Mouse (Mus musculus) liver, embryonic 15.5 days (tissue): ENCODE measurements around the gene Zgrf1. TPM values are rescaled to one million over a fixed set of nuclear protein-coding genes. Genes with fewer than 3 reads are reported as not detected.

Experiments used
- ATAC-seq: fragments of 200-750 bp; cut with Nextera tagmentation; 2 replicates; pipeline ENCODE4 v1.8.0; 2017; ENCODE audit warnings: moderate number of reproducible peaks, mild to moderate bottlenecking, moderate library complexity; ENCODE audit not compliant: insufficient read depth
- H3K27ac ChIP-seq: fragments of 300-500 bp; sonication (generic); replicated peaks from 2 replicates; pipeline ENCODE4 v1.5.1; 2015; ENCODE audit warnings: mild to moderate bottlenecking, inconsistent platforms
- H3K27me3 ChIP-seq: fragments of 300-500 bp; sonication (generic); 2 replicates; pipeline ENCODE4 v1.6.1; 2015; ENCODE audit warnings: mild to moderate bottlenecking, inconsistent platforms
- H3K36me3 ChIP-seq: fragments of 300-500 bp; sonication (generic); replicated peaks from 2 replicates; pipeline ENCODE4 v1.6.1; 2015; ENCODE audit warnings: moderate library complexity, mild to moderate bottlenecking, inconsistent platforms
- H3K4me1 ChIP-seq: fragments of 300-500 bp; sonication (generic); replicated peaks from 2 replicates; pipeline ENCODE4 v1.6.1; 2015; ENCODE audit warnings: inconsistent platforms
- H3K4me2 ChIP-seq: fragments of 300-500 bp; sonication (generic); 2 replicates; pipeline ENCODE4 v1.6.1; 2015; ENCODE audit warnings: moderate library complexity, mild to moderate bottlenecking, inconsistent platforms
- H3K4me3 ChIP-seq: fragments of 300-500 bp; sonication (generic); replicated peaks from 2 replicates; pipeline ENCODE4 v1.5.1; 2015; ENCODE audit warnings: mild to moderate bottlenecking, inconsistent platforms
- H3K9ac ChIP-seq: fragments of 300-500 bp; sonication (generic); 2 replicates; pipeline ENCODE4 v1.6.1; 2015; ENCODE audit warnings: moderate library complexity, mild to moderate bottlenecking, inconsistent platforms
- H3K9me3 ChIP-seq: fragments of 300-500 bp; sonication (generic); replicated peaks from 2 replicates; pipeline ENCODE4 v1.6.1; 2016; ENCODE audit warnings: inconsistent platforms
- WGBS: fragments of 180-500 bp; shearing (Covaris S2); methylation state at CpG from one replicate; pipeline ENCODE4 v1.1.7; 2015; ENCODE audit warnings: mixed read lengths; ENCODE audit not compliant: insufficient replicate concordance; 5-methylcytosine and 5-hydroxymethylcytosine counted together
- polyA plus RNA-seq: library from polyadenylated mRNA; unstranded; fragments of >200 nt; fragmentation: Nextera tagmentation; extraction: Ambion mirVana; gene quantifications from 2 replicates; pipeline ENCODE4 v1.2.1, GENCODE M21; 2015

The Zgrf1 gene
- polyA plus RNA-seq, 1 experiment from 2014 or later: 4.3 TPM

DNA sequence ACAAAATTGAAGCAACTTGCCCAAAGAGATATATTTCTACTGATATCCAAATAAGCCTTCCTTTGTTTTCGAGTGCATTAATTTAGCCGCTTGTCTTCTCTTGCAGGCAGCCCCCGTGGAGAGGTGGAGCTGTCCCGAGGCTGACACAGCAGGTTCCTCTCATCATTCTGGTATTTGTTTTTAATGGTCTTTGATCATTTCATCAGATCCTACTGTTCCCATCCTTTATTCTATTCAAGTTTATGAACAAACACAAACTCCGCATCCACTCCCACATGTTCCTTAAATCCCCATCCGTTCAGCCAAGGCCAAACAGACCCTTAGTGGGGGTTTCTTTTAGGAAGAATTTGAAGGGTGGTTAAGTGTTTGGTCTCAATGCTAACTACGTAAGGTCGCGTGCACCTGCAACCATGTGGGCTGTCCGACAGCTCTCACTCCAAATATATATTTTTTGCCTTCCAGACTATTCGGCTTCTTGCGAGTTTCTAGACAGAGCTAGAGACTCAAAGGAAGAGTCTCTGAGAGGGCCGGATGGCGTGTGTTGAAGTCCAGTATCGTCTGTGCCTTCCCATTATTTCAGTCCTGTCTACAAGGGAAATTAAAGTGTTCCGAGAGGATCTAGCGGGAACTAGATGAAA, 77.6 kb downstream of the Zgrf1 start:
- no peaks in the 10 kb centered on the region for H3K9me3 ChIP-seq
- peaks cover 28% of the 10 kb centered on the region for H3K4me1 ChIP-seq
- no peak for ATAC-seq

DNA sequence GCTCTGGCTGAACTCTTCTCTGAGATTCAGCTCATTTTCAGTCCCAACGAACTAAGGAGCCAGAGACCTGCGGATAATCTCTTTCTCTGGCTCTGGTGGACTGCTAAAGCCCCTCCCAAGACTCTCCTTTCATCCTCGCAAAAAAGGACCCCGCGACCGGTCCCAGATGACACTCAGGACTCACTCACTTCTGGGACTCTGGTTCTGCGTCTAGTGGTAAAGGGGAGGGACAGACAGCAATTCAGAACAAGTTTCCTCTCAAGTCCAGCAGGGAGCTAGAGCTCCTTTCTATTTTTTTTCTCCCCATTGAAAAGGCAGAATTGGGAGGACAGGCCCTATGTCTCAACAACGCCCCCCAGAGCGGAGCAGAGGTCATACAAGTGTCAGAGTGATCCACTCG, 78.3 kb downstream of the Zgrf1 start:
- Histone ChIP-seq H3K4me2 (no peak overlapping the region), H3K9me3 (no peaks in the 10 kb centered on the region), H3K4me3 (no peak overlapping the region), H3K36me3 (no peaks in the 10 kb centered on the region), H3K9ac (no peak overlapping the region), H3K27ac (no peak overlapping the region), H3K4me1 (peaks cover 24% of the 10 kb centered on the region), H3K27me3 (peaks cover 96% of the 10 kb centered on the region)
- WGBS: under 1% methylated on average over 10 of the region's 10 CpGs
- no peak for ATAC-seq

More for the DNA sequence above, 77.6 kb downstream of the Zgrf1 start:
- no peak overlapping the region for H3K9ac ChIP-seq
- peaks cover 97% of the 10 kb centered on the region for H3K27me3 ChIP-seq
- H3K27ac ChIP-seq: no peak overlapping the region
- no peaks in the 10 kb centered on the region for H3K36me3 ChIP-seq
- no peak overlapping the region for H3K4me3 ChIP-seq
- no peak overlapping the region for H3K4me2 ChIP-seq
- 5% methylated on average over 17 of the region's 17 CpGs for WGBS

DNA sequence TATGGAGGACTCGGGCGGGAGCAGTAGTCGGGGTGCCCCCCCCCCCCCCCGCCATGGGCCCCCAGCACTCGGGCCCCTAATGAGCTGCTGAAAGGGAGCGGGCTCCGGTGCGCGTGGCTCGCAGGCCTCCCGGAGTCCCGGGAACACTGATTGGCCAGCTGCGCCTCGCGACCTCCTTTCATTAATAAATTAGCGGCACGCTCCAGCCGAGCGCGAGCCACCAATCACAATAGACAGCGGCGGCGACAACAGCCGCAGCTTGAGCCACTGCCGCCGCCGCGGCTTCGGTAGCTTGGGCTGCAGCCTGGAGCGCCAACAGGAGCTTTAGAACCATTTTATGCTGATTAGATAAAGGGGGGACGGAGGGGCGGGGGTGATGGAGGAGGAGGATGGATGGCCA, 79.2 kb downstream of the Zgrf1 start:
- ATAC-seq: no peak
- peak overlapping the region; percentile 59 for H3K4me2 ChIP-seq
- H3K36me3 ChIP-seq: no peaks in the 10 kb centered on the region
- no peak overlapping the region for H3K27ac ChIP-seq
- peak overlapping the region; percentile 40 for H3K4me3 ChIP-seq
- peaks cover 24% of the 10 kb centered on the region for H3K4me1 ChIP-seq
- H3K9ac ChIP-seq: no peak overlapping the region
- H3K9me3 ChIP-seq: no peaks in the 10 kb centered on the region
- under 1% methylated on average over 32 of the region's 32 CpGs for WGBS
- peaks cover 96% of the 10 kb centered on the region for H3K27me3 ChIP-seq

DNA sequence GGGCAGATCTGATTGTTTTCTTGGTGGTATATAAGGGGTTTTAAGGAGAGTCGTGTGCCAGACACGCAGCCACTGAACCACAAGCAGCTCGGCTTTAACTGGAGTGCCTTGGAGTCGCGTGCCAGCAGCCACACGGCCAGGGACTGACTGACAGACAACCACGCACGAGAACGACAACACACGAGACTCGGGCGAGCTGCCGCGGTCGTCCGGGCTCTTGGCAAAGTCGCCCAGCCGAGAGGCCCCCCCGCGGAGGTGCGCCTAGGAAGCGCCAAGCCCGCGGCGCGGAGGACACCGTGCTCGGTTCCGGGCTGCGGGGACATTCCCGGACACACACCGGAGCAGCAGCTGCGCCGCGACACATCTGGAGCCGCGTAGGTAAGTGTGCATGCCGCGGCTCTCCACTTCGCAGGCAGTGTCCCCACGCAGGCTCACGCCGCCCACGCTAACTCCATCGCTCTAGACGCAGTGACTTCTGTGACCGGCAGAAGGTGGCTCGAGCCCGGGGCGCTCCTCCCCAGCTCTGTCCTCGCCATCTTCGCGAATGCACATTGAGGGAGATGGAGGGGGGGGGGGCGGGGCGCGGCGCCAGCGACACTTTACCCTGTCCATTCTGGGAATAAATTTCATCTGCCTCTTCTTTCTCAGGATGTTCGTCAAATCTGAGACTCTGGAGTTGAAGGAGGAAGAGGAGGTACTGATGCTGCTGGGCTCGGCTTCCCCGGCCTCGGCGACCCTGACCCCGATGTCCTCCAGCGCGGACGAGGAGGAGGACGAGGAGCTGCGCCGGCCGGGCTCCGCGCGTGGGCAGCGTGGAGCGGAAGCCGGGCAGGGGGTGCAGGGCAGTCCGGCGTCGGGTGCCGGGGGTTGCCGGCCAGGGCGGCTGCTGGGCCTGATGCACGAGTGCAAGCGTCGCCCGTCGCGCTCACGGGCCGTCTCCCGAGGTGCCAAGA, 80.1 kb downstream of the Zgrf1 start, which contains the start of gene Neurog2:
Gene Neurog2, plus strand, starts transcription at position 56 of the 953 bp plus-strand sequence.
- Histone ChIP-seq H3K9ac (no peak within 1 kb of the TSS), H3K4me1 (peaks cover 24% of the 10 kb centered on the region), H3K4me2 (peak within 1 kb of the TSS; percentile 59), H3K4me3 (peak within 1 kb of the TSS; percentile 40), H3K9me3 (no peaks in the 10 kb centered on the region), H3K36me3 (no peaks in the 10 kb centered on the region), H3K27ac (no peak within 1 kb of the TSS), H3K27me3 (peaks cover 96% of the 10 kb centered on the region)
- ATAC-seq: no peak
- 1% methylated on average over 92 of the region's 92 CpGs for WGBS

DNA sequence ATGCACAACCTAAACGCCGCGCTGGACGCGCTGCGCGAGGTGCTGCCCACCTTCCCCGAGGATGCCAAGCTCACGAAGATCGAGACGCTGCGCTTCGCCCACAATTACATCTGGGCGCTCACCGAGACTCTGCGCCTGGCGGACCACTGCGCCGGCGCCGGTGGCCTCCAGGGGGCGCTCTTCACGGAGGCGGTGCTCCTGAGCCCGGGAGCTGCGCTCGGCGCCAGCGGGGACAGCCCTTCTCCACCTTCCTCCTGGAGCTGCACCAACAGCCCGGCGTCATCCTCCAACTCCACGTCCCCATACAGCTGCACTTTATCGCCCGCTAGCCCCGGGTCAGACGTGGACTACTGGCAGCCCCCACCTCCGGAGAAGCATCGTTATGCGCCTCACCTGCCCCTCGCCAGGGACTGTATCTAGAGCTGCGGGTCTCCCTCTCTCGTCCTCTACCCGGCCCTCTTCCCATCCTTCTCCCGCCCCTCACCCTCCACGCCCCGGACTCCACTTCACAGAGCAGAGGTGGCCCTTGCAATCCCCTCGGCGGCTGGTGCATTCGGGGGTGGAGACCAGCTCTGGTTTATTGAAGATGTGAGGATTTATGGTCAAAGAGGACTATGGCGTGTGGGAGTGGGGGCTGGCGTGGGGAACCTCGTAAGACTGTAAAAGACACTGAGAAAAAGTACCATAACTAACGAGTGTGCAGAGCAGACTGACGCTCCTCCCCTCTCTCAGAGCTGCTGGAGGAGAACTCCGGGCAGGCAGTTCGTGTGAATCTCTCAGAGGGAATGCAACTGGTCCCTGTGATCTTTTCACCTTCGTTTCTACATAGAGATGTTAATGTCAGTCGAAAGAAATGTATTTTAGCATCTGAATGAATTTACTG, 81.1 kb downstream of the Zgrf1 start:
- Histone ChIP-seq H3K4me1 (peaks cover 24% of the 10 kb centered on the region), H3K36me3 (no peaks in the 10 kb centered on the region), H3K27ac (no peak overlapping the region), H3K9me3 (no peaks in the 10 kb centered on the region), H3K9ac (no peak overlapping the region), H3K27me3 (peaks cover 97% of the 10 kb centered on the region), H3K4me3 (peak overlapping the region; percentile 40), H3K4me2 (peak overlapping the region; percentile 59)
- WGBS: 1% methylated on average over 58 of the region's 58 CpGs
- peak; percentile 42; the same call in 1 of the 2 replicates for ATAC-seq

DNA sequence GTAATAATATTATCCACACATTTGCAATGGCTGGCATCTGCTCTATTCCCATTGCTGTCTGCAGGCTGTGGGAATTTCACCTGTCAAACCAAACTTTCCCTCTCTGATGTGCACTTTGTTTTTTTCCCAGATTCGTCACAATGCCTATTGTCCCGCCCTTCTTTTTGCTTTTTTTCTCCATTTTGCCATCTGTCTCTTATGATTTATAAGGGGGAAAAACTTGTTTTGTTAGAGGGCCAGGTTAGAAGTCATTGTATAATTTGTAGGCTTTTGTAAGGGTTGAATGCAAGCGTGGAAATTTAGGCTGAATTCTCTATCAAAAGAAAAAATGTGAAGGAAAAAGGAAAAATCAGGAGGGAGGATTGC, 81.7 kb downstream of the Zgrf1 start:
- H3K4me1 ChIP-seq: peaks cover 24% of the 10 kb centered on the region
- WGBS: 4% methylated on average over 3 of the region's 3 CpGs

DNA sequence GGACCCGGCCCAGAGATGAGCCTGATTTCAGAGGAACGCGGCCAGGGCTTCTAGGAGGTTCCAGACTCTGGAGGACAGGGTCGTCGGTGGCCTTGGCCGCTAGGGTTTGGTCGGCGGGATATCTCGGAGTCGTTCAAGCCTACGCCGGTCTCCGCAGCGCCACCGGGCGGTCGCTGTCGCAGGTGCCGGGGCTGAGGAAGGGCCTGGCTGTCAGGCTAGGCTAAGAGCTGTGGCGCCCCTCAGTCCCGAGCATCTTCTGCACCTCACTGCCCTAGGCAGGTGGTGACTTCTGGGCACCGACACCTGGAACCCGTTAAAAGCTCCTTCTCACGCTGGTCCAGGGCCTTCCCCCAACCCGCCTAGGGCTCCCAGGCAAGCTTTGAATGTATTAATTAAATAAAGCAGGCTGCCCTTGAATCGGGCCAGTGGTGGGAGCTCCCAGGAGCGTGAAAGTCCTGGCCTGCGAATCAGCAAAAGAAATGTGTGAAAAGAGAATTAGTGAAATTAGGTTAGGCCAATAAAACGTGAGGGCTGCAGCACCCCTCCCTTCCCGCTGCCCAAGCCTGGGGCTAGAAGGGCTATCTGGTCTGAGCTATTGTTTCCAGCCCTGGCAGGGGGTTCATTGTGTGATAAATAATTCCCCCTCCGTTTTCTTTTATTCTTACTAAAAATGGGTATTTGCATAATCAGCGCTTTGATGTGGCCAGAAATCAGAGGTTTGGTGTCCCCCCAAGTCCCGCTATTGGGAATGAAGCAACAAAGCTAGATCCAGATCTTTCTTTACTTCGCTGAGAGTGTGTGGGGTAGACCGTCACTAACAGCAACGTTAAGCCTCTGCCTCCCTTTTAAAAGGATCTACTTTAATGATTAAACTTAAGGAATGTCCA, 86.8 kb downstream of the Zgrf1 start:
- Histone ChIP-seq H3K9ac (no peak overlapping the region), H3K36me3 (no peaks in the 10 kb centered on the region), H3K27me3 (peaks cover 96% of the 10 kb centered on the region), H3K4me1 (no peaks in the 10 kb centered on the region), H3K9me3 (no peaks in the 10 kb centered on the region), H3K4me3 (no peak overlapping the region), H3K27ac (no peak overlapping the region), H3K4me2 (no peak overlapping the region)
- ATAC-seq: no peak
- 2% methylated on average over 36 of the region's 36 CpGs for WGBS

More for the DNA sequence above, 81.7 kb downstream of the Zgrf1 start:
- ATAC-seq: no peak
- no peaks in the 10 kb centered on the region for H3K9me3 ChIP-seq
- H3K9ac ChIP-seq: no peak overlapping the region
- no peak overlapping the region for H3K4me2 ChIP-seq
- H3K27ac ChIP-seq: no peak overlapping the region
- no peaks in the 10 kb centered on the region for H3K36me3 ChIP-seq
- H3K27me3 ChIP-seq: peaks cover 97% of the 10 kb centered on the region
- H3K4me3 ChIP-seq: no peak overlapping the region

DNA sequence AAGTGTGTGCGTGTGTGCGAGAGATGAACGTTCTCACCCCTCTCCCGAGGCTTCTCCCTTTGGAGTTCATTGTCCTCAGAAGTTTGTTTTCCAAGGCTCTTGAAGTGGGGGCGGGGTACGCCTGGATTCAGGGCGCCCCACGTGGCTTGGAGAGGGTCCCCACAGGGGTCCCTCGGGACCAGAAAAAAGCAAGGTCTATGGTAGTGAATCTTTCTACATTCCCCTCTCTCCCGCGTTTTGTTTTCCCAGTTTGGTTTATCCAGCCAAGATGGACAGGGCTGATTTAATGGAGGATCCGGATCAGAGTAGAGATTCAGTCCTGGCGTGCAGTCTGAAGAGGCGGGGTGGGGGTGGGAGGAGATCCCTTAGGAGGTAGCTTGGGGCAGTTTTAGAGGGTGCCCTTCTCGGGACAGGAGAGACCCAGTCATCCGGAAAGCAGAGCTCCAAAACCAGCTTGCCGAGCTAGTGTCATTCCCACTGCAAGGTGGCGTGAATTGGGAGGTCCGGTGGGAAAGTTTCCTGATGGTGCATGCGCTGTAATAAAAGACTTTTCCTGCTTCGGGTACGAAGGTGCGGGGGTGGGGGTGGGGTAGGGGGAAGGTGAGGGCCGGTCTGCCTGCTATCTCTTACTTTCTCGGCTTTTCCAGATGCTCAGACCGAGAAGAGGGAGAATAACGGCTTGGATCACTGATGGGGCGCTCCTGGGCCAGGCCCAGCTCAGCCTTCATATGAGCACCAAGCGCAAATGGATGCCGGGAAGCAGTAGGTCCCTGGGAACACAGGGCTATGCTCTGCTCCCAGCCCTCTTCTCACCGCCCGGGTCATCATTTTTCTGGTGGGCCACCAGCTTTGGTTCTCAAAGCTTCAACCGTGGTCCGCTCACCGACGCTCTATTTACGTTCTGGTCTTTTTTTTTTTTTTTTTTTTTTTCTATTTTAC, 87.7 kb downstream of the Zgrf1 start:
- WGBS: 5% methylated on average over 37 of the region's 37 CpGs
- Histone ChIP-seq H3K4me3 (no peak overlapping the region), H3K36me3 (no peaks in the 10 kb centered on the region), H3K9ac (no peak overlapping the region), H3K9me3 (no peaks in the 10 kb centered on the region), H3K4me1 (no peaks in the 10 kb centered on the region), H3K27me3 (peaks cover 97% of the 10 kb centered on the region), H3K4me2 (no peak overlapping the region), H3K27ac (no peak overlapping the region)
- no peak for ATAC-seq

DNA sequence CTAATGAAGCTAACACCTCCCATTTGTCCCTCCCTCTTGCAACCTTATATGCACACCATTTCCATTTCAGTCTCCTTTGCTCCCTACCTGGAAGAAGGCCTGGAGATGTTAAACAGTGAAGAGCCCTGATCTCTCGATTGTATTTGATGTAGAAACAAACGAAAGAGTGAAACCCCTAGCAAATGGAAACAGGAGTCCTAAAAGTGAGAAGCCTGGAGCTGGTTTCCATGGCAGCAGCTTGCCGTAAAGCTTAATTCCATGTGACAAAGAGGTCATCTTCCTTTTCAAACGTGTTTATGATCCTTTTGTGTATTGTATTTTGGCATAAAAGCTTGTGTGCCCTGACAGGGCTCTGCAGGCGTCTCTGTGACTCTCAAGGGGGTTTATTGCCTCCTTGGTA, 88.9 kb downstream of the Zgrf1 start:
- Histone ChIP-seq H3K4me2 (no peak overlapping the region), H3K27ac (no peak overlapping the region), H3K4me3 (no peak overlapping the region), H3K4me1 (no peaks in the 10 kb centered on the region), H3K36me3 (no peaks in the 10 kb centered on the region), H3K9me3 (no peaks in the 10 kb centered on the region), H3K27me3 (peaks cover 95% of the 10 kb centered on the region), H3K9ac (no peak overlapping the region)
- no peak for ATAC-seq
- WGBS: 10% methylated on average over 5 of the region's 5 CpGs
